Mouse (Mus musculus): Measurements from ENCODE around the gene Rbm20.

DNA sequence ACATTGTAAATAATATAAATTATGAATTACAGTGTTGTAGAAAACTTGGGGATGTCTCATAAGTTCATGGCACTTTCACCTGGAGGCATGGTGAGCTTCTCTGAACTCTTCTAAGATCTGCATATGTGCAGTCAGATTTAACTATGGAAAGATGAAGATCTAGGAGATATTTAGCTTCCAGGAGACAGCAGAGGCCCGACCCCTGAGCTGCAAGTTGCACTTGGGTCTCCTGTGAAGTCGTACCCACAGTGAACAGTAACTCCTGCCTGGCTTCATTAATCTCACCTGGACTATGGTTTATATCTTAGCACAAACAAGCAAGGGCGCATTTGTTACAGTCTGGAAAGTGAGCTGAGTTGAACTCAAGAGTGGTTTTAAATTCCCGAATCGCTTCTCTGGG, 124.3 kb downstream of the Rbm20 start:
- no peak for TF ChIP-seq POLR2A (IDR thresholded peaks at IDR 0.05; ENCODE audit: insufficient read depth, low read depth, low read length)
- TF ChIP-seq CTCF (IDR thresholded peaks at IDR 0.05; ENCODE audit: insufficient read depth, low read depth, low read length): no peak
